ENCODE assay signal across 16 mouse cellular contexts in genomic region chr9:83652015-83652414, GRCm38 (mm10).
"Had no signal": no experiment of that assay in that cellular context is flagged by ENCODE, and none has a peak within 500 bp of the region (broad histone marks: within the 10 kb centered on the region; RNA-seq: fewer than 3 reads in every experiment).

No protein-coding gene starts in this region.

- H3K36me3 ChIP-seq: liver, embryonic 13.5 days; midbrain, embryonic 12.5 days; neural tube, embryonic 13.5 days; stomach, embryonic 15.5 days had no signal

- H3K4me3 ChIP-seq: layer of hippocampus, adult 2 months; left cerebral cortex, adult 2 months; liver, embryonic 13.5 days; midbrain, embryonic 12.5 days; myocyte; neural tube, embryonic 13.5 days; stomach, embryonic 15.5 days had no signal

- H3K9me3 ChIP-seq: liver, embryonic 13.5 days; midbrain, embryonic 12.5 days; neural tube, embryonic 13.5 days; stomach, embryonic 15.5 days had no signal

- H3K4me1 ChIP-seq: liver, embryonic 13.5 days; stomach, embryonic 15.5 days had no signal

- H3K4me2 ChIP-seq: liver, embryonic 13.5 days; midbrain, embryonic 12.5 days; neural tube, embryonic 13.5 days; stomach, embryonic 15.5 days had no signal

- H3K27me3 ChIP-seq: liver, embryonic 13.5 days; midbrain, embryonic 12.5 days; neural tube, embryonic 13.5 days; stomach, embryonic 15.5 days had no signal

- H3K27ac ChIP-seq: kidney, postnatal 0 days; layer of hippocampus, adult 2 months; left cerebral cortex, adult 2 months; liver, embryonic 13.5 days; midbrain, embryonic 12.5 days; neural tube, embryonic 13.5 days; stomach, embryonic 15.5 days had no signal

- H3K9ac ChIP-seq: liver, embryonic 13.5 days; midbrain, embryonic 12.5 days; neural tube, embryonic 13.5 days; stomach, embryonic 15.5 days had no signal

- DNase-seq: kidney, postnatal 25 days; layer of hippocampus, postnatal 36 days; liver, embryonic 13.5 days; lung, adult 2 months; lung, postnatal 14 days; lung, postnatal 4 days; right cerebral cortex, postnatal 25 days; spleen, adult 18-20 months; thymus, postnatal 25 days had no signal
